Mouse (Mus musculus) frontal cortex, postnatal 14 days (tissue): ENCODE measurements at regions not wholly inside any gene's neighbourhood (a gene's known extent, or its start where the extent isn't known, plus 50 kb on each side); places are given as distances from the start of the nearest gene placed in this dataset.
"Not testable (repeated sequence)": the region's sequence is repeated elsewhere in the genome, so short reads cannot be mapped to it uniquely, and the experiment has no call there.

ENCODE experiments used
- DNase-seq, 2 experiments: peaks; one replicate each; pipeline ENCODE4 v3.0.0; 2022; ENCODE audit warnings: low spot score in 2 of 2

GRCm38 (mm10) chr2:84042793-84043192, 52.4 kb downstream of the Gm13691 start:
- no peak for DNase-seq

- no peak for DNase-seq
Observed at GRCm38 (mm10) chr2:84048398-84049140, 58.2 kb downstream of the Gm13691 start.

- no peak for DNase-seq
Observed at GRCm38 (mm10) chr2:84051883-84052331, 61.6 kb downstream of the Gm13691 start.

DNA sequence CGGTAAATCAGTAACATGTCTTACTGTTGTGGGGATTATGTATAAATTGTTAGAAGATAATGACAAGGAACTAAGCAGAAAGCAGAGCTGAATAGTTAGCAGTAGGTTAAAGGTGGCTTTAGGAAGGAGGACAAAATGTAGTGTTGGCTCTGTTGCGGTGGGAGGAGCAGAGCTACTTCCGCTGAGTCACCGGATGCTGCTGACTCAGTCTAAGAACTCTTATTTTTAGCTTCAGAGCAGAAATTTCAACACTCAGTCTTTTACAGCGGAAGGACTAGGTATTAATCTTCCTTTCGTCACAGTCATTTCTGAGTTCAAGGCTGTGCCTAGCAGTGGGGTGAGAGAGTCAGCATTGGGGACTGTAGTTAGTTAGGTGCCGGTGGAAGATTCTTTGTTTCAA, 68.9 kb downstream of the Gm13691 start:
- no peak for DNase-seq

DNA sequence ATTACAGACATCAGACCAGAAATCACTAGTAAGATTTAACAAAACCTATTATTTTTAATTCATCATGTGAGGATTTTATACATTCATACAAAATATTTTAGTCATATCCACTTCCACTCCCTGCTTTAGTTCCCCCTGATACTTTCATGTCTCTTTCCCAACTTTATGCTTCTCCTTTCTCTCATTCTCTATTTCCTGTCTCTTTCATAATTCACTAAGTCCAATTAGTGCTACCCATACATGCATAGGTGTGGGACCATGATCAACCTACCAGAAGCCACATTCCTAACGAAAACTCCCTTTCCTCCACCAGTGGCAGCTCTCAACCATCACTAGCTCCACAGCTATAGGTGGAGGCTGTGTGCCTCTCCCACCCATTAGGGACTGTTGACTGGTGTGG, 70.9 kb downstream of the Gm13691 start:
- no peak for DNase-seq

- no peak for DNase-seq
Observed at GRCm38 (mm10) chr2:84064371-84064770, 74.0 kb downstream of the Gm13691 start.

DNA sequence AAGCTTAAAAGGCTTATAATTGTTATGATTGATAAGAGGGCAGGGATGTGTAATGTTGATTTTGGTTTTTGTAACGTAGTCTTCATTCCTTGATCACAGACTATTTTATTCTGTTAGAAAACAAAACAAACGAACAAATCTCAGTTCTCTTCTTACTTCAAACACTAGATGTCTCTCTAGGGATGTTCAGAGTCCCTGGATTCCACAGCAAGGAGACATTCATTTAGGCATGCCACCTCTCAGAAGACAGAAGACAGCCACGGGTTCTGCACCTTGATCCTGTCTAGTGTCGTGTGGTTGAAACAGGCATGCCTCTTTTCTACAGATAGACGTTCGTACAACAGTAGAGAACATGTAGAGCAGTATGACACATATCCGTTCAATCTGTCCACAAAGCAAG, 74.7 kb downstream of the Gm13691 start:
- no peak for DNase-seq

GRCm38 (mm10) chr2:84065749-84066148, 75.4 kb downstream of the Gm13691 start:
- DNase-seq, result no peak

GRCm38 (mm10) chr2:84066151-84066693, 75.9 kb downstream of the Gm13691 start:
- no peak for DNase-seq

DNA sequence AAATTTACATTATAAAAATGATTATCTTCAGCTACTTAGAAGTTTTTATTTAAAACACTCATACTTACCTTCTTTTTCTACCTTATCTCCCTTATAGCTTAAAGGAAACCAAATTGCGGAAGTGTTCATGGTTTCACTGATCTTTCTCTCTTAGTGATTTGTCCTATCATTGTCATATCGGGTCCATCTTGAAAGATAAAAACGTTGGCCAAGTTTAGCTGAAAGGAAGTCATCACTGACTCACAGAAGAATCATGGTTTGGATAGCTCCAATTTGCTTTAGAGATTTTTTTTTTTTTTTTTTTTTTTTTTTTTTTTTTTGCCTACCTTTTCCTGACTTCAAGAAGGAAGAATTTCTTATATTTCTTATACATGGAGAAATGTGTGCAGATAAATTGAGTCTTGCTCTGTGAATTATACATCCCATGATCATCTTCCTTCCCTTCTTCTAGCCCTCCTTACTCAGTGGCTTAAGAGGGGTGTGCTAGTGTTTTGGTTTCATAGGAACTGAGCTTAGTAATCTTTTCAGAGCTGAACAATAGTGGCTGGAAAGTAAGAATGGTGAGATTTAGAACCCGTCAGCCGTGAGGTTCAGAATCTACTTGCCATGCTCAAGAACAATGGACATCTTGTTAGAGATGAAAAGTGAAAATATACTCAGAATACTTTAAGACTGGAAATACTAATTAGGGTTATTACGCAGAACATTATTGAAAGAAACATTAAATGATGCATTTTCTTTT, 76.6 kb downstream of the Gm13691 start:
- no peak for DNase-seq

DNA sequence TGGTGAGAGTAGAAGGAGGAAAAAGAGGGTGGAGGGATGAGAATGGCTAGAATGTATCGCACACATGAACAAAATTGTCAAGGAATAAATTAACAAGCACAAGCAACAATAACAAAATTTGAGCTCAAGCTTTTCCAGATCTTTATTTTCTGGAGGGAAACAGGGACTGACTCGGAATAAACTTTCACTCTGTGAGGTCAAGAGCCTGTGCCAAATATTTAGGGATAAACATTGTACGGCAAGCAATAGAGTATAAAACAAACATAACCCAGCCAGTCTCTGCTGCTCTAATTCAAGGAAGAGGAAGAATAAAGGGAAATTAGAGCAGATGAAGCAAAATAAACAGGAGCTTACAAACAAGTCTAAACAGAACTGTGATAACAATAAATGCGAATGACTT, 78.3 kb downstream of the Gm13691 start:
- DNase-seq, result no peak

- DNase-seq, result not testable (repeated sequence)
Observed at GRCm38 (mm10) chr2:84069411-84069810, 79.1 kb downstream of the Gm13691 start.

DNA sequence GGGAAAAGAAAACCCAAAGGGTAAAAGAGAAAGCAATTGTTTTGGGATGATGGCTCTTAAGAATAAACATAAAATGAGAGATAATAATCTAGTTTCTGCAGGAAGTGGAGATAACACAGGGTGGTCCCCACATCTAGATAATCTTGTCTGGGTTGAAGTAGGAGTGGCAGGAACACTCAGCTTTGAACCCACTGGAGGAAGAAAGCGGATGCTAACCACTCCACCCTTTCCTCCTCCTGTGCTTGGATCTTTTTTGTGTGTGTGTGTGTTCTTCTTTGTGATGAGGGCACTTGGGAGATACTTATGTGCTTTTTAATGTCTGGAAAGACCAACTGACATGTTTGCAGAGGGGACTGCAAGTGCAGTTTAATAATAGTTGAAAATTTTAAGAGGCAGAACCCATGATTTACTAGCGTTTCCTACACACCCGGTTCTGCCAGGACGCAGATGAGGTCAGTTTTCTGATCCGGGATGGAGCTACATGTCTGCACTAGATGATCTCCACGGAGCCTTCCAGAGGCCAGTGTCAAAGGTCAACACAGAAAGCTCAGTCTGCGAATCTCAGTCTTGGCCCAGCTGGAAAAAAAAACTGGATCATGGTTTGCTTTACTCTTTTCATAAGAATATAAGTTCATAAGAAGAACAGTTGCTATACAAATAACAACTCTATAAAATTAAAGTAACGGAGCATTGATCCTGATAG, 82.7 kb downstream of the Gm13691 start:
- no peak for DNase-seq

DNA sequence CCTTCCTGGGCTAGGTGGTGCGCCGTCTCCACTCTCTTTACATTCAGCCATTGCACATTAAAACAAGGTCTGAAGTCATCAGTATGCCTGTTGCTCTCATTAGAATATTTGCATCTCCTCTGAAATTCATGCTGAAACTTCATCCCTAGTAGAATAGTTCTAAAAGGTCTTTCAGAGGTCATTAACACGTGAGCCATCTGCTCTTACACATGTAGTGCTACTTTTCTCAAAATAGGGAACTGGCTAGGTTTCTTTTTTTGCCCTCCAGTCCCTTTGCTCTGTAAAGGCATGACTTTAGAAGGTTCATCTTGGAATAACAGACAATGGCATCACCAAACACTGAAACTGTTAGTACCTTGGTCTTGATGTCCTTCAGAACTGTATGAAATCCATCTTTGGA, 85.6 kb downstream of the Gm13691 start:
- no peak for DNase-seq

DNA sequence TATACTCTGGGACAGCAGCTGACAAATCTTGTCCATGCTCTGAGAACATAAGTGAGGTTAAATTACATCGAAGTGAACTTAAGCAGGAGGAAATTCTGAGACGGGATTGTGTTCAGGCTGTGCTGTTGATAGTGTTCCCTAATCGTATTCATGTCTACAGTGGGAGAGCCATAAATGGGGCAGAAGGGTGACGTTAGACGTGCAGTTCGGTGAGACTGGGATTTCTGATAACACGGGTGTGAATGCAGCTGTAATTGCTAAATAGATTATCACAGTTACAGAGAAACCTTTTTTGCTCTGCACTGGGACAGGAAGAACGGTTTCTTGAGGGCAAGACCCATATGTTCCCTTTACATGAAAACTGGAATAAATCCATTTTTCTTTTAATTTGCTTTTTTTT, 88.9 kb downstream of the Gm13691 start:
- no peak for DNase-seq

DNA sequence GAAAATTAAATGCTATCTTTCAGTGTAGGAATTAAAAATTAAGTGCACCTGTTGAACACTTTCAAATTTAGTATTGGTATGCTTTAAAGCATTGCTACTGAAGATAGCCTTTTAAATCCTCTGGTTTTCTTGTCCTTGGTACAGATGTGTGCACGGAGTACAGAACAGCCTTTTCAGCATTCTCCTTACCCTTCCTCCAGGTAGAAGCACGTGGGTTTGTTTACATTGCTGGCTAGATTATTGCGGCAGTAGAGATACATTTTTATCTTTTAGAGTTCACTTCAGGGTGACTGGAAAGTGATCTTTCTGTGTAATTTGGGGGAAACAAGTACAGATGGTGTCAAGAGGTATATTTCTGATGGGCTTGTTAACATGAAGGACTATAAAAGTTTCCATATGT, 89.9 kb downstream of the Gm13691 start:
- no peak for DNase-seq

DNA sequence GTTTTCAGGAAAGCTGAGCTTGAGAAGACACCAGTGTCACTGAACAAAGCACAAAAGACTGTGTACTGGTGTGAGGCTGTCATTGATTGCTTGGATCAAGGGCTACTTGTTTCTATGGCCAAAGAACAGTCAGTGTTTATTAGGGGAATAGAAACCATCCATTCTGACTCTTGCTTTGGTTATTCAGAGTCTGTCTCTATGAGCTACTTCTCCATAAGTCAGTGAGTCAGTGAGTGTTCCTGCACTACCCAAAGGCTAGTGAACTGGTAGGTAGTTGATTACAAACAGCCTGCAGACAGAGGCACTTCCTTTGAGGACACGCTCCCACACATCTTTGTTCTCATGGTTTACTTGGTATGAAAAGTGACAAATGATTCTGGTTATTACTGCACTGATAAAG, 104.4 kb downstream of the Gm13691 start:
- no peak for DNase-seq

- DNase-seq, result no peak
Observed at GRCm38 (mm10) chr2:84098746-84099145, 108.4 kb downstream of the Gm13691 start.

DNA sequence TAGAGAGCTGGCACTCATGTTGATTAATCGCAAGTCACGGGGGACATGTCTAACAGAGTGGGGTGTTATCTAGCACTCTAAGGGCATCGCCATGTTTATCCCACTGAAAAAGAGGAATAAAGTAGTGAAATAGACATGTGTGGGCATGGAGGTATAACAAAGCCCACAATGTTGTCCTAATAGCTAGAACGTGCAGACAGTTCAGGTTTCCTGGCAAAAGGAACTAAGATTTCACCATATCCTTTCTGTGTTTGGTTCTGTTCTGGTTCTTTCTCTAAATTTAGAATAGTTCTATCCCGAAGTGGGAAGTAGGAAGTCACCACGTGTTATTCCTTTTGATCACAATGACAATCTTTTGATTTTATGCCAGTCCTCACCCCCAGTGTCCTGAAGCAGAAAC, 123.2 kb downstream of the Gm13691 start:
- DNase-seq, result no peak

GRCm38 (mm10) chr2:84119839-84120238, 129.5 kb downstream of the Gm13691 start:
- no peak for DNase-seq

DNA sequence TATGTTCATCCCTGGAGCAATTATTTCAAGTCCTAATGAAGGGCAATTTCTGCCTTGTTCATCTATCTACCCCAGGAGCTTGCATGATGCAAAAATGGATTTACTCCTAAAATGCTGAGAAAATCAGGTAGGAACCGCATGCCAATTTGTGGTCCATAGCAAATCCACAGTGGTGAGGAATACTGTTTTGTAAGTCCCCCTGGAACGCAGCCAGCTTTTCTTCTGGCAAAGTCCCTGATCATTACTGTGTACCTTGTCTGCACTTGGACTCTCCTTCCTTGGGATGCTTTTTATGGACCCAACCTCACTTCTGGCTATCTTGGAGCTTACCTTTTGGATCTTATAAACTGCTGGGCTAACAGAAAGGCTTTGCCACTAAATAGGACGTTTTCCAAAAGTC, 137.2 kb downstream of the Gm13691 start:
- DNase-seq, result no peak

DNA sequence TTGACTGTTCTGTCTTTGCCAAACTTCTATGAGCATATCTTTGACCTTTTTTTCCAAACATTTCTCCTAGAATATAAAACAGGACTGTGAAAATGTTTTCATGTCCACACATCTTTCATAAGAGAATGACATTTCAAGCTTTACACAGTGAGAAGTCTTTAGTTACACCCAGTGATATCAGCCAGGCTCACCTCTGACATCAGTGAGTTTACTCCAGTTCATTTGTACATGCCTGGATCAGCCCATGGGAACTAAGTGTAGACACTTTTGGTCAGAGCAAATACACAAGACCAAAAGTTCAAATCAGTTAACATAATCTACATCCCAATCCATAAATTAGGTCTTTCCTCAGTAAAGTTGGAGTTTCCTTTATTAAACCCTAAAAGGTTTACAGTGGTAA, 171.4 kb downstream of the Gm13691 start:
- no peak for DNase-seq
